Mouse (Mus musculus) neural tube, embryonic 12.5 days (tissue): ENCODE data around the gene C1qtnf9. TPM values are rescaled to one million over a fixed set of nuclear protein-coding genes. Genes with fewer than 3 reads are reported as not detected.

ENCODE experiments used
- ATAC-seq: fragments of 200-750 bp; cut with Nextera tagmentation; 2 replicates; pipeline ENCODE4 v1.8.0; 2017; ENCODE audit warnings: low read depth, mild to moderate bottlenecking, moderate TSS enrichment, moderate library complexity; ENCODE audit not compliant: low FRiP score
- H3K27ac ChIP-seq: fragments of 300-500 bp; sonication (generic); 2 replicates; pipeline ENCODE4 v1.5.1; 2016
- H3K27me3 ChIP-seq: fragments of 300-500 bp; sonication (generic); replicated peaks from 2 replicates; pipeline ENCODE4 v1.6.1; 2016; ENCODE audit warnings: mild to moderate bottlenecking
- H3K36me3 ChIP-seq: fragments of 300-500 bp; sonication (generic); 2 replicates; pipeline ENCODE4 v1.6.1; 2016; ENCODE audit warnings: mild to moderate bottlenecking
- H3K4me1 ChIP-seq: fragments of 300-500 bp; sonication (generic); 2 replicates; pipeline ENCODE4 v1.6.1; 2016
- H3K4me2 ChIP-seq: fragments of 300-500 bp; sonication (generic); replicated peaks from 2 replicates; pipeline ENCODE4 v1.6.1; 2016; ENCODE audit warnings: mild to moderate bottlenecking
- H3K4me3 ChIP-seq: fragments of 300-500 bp; sonication (generic); 2 replicates; pipeline ENCODE4 v1.5.1; 2016
- H3K9ac ChIP-seq: fragments of 300-500 bp; sonication (generic); 2 replicates; pipeline ENCODE4 v1.6.1; 2016; ENCODE audit warnings: mild to moderate bottlenecking
- H3K9me3 ChIP-seq: fragments of 300-500 bp; sonication (generic); 2 replicates; pipeline ENCODE4 v1.6.1; 2016; ENCODE audit warnings: mild to moderate bottlenecking
- WGBS: fragments of 180-500 bp; shearing (Covaris S2); methylation state at CpG from one replicate; pipeline ENCODE4 v1.1.7; 2016; 5-methylcytosine and 5-hydroxymethylcytosine counted together
- polyA plus RNA-seq: library from polyadenylated mRNA; unstranded; fragments of >200 nt; fragmentation: Nextera tagmentation; extraction: Ambion mirVana; gene quantifications from 2 replicates; pipeline ENCODE4 v1.2.1, GENCODE M21; 2016

C1qtnf9 gene
- polyA plus RNA-seq, 1 experiment from 2014 or later = 0.33 TPM

GRCm38 (mm10) chr14:60738434-60738938 lies 29.4 kb upstream of the C1qtnf9 start:
- Histone ChIP-seq H3K4me2 (no peak overlapping the region), H3K9me3 (no peaks in the 10 kb centered on the region), H3K4me3 (no peak overlapping the region), H3K9ac (no peak overlapping the region), H3K27ac (no peak overlapping the region), H3K36me3 (no peaks in the 10 kb centered on the region; the same call in 1 of the 2 replicates), H3K27me3 (no peaks in the 10 kb centered on the region), H3K4me1 (peaks cover 20% of the 10 kb centered on the region)
- WGBS = 68% methylated on average over 10 of the region's 10 CpGs
- ATAC-seq = no peak

- WGBS = 26% methylated on average over 8 of the region's 9 CpGs
- ATAC-seq = no peak
- Histone ChIP-seq H3K36me3 (no peaks in the 10 kb centered on the region; the same call in 1 of the 2 replicates), H3K27ac (no peak overlapping the region), H3K27me3 (no peaks in the 10 kb centered on the region), H3K4me3 (no peak overlapping the region), H3K9ac (no peak overlapping the region), H3K4me1 (peaks cover 20% of the 10 kb centered on the region), H3K4me2 (no peak overlapping the region), H3K9me3 (no peaks in the 10 kb centered on the region)
These were observed 28.8 kb upstream of the C1qtnf9 start for GRCm38 (mm10) chr14:60739155-60739554.

- no peak overlapping the region for H3K4me3 ChIP-seq
- no peak overlapping the region for H3K27ac ChIP-seq
- 81% methylated on average over 12 of the region's 12 CpGs for WGBS
- H3K27me3 ChIP-seq = no peaks in the 10 kb centered on the region
- ATAC-seq = no peak
- no peaks in the 10 kb centered on the region; the same call in 1 of the 2 replicates for H3K36me3 ChIP-seq
- no peaks in the 10 kb centered on the region for H3K9me3 ChIP-seq
- H3K4me1 ChIP-seq = peaks cover 20% of the 10 kb centered on the region
- H3K9ac ChIP-seq = no peak overlapping the region
- no peak overlapping the region for H3K4me2 ChIP-seq
These were observed 28.3 kb upstream of the C1qtnf9 start for GRCm38 (mm10) chr14:60739616-60740015.

GRCm38 (mm10) chr14:60740507-60740906 lies 27.4 kb upstream of the C1qtnf9 start:
- ATAC-seq = no peak
- 82% methylated on average over 5 of the region's 5 CpGs for WGBS
- no peak overlapping the region for H3K4me2 ChIP-seq
- H3K9ac ChIP-seq = no peak overlapping the region
- H3K27ac ChIP-seq = no peak overlapping the region
- H3K36me3 ChIP-seq = peaks cover 4% of the 10 kb centered on the region
- H3K4me3 ChIP-seq = no peak overlapping the region
- no peaks in the 10 kb centered on the region for H3K9me3 ChIP-seq
- H3K27me3 ChIP-seq = no peaks in the 10 kb centered on the region
- peaks cover 14% of the 10 kb centered on the region for H3K4me1 ChIP-seq

- Histone ChIP-seq H3K9me3 (no peaks in the 10 kb centered on the region), H3K27ac (no peak overlapping the region), H3K4me2 (no peak overlapping the region), H3K36me3 (peaks cover 10% of the 10 kb centered on the region), H3K4me1 (peaks cover 14% of the 10 kb centered on the region), H3K4me3 (no peak overlapping the region), H3K9ac (no peak overlapping the region), H3K27me3 (no peaks in the 10 kb centered on the region)
- WGBS = 77% methylated on average over 8 of the region's 8 CpGs
- ATAC-seq = no peak
These were observed 26.9 kb upstream of the C1qtnf9 start for GRCm38 (mm10) chr14:60741033-60741432.

DNA sequence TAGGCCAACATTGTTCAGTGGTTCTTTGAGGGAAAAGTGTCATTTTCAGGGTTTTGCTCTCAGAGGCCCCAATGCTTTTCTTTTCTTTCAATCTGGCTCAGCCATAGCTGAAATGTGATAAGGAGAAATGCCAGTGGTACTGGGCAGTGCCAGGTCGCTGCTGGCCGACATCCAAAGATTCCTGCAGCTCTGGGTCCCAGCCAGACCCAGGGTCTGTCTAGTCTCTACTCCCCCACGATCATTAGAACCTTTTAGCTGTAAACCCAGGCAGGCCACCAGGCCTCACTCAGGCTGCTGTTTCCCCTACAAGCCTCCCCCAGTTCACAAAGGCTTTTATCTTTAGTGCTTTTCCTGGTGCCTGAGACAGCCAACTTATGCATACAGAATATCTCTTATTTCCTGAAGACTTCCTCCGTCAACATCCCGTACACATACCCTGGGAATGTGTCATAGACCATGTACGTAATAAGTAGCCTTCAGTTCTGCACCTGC lies 26.4 kb upstream of the C1qtnf9 start:
- Histone ChIP-seq H3K4me2 (no peak overlapping the region), H3K9ac (no peak overlapping the region), H3K4me1 (peaks cover 9% of the 10 kb centered on the region), H3K9me3 (no peaks in the 10 kb centered on the region), H3K36me3 (peaks cover 15% of the 10 kb centered on the region), H3K4me3 (no peak overlapping the region), H3K27ac (no peak overlapping the region), H3K27me3 (no peaks in the 10 kb centered on the region)
- WGBS = 85% methylated on average over 6 of the region's 6 CpGs
- ATAC-seq = no peak

- H3K4me3 ChIP-seq = no peak overlapping the region
- H3K9ac ChIP-seq = no peak overlapping the region
- no peak for ATAC-seq
- WGBS = 77% methylated on average over 9 of the region's 9 CpGs
- no peaks in the 10 kb centered on the region for H3K27me3 ChIP-seq
- no peaks in the 10 kb centered on the region for H3K9me3 ChIP-seq
- no peaks in the 10 kb centered on the region; the same call in 1 of the 2 replicates for H3K4me1 ChIP-seq
- H3K36me3 ChIP-seq = peaks cover 30% of the 10 kb centered on the region
- H3K4me2 ChIP-seq = no peak overlapping the region
- H3K27ac ChIP-seq = no peak overlapping the region
These were observed 24.3 kb upstream of the C1qtnf9 start for GRCm38 (mm10) chr14:60743681-60744080.

GRCm38 (mm10) chr14:60745201-60745600 lies 22.7 kb upstream of the C1qtnf9 start:
- Histone ChIP-seq H3K4me2 (no peak overlapping the region), H3K9ac (no peak overlapping the region), H3K27me3 (no peaks in the 10 kb centered on the region), H3K36me3 (peaks cover 44% of the 10 kb centered on the region), H3K9me3 (no peaks in the 10 kb centered on the region), H3K27ac (no peak overlapping the region), H3K4me1 (no peaks in the 10 kb centered on the region), H3K4me3 (no peak overlapping the region)
- WGBS = 92% methylated on average over 6 of the region's 6 CpGs
- ATAC-seq = no peak

- no peak overlapping the region for H3K27ac ChIP-seq
- no peak overlapping the region for H3K4me3 ChIP-seq
- WGBS = 94% methylated on average over 10 of the region's 10 CpGs
- no peaks in the 10 kb centered on the region for H3K9me3 ChIP-seq
- no peaks in the 10 kb centered on the region for H3K27me3 ChIP-seq
- ATAC-seq = no peak
- H3K9ac ChIP-seq = no peak overlapping the region
- H3K4me2 ChIP-seq = no peak overlapping the region
- H3K4me1 ChIP-seq = no peaks in the 10 kb centered on the region
- peaks cover 53% of the 10 kb centered on the region for H3K36me3 ChIP-seq
These were observed 21.8 kb upstream of the C1qtnf9 start for GRCm38 (mm10) chr14:60746141-60746540.

DNA sequence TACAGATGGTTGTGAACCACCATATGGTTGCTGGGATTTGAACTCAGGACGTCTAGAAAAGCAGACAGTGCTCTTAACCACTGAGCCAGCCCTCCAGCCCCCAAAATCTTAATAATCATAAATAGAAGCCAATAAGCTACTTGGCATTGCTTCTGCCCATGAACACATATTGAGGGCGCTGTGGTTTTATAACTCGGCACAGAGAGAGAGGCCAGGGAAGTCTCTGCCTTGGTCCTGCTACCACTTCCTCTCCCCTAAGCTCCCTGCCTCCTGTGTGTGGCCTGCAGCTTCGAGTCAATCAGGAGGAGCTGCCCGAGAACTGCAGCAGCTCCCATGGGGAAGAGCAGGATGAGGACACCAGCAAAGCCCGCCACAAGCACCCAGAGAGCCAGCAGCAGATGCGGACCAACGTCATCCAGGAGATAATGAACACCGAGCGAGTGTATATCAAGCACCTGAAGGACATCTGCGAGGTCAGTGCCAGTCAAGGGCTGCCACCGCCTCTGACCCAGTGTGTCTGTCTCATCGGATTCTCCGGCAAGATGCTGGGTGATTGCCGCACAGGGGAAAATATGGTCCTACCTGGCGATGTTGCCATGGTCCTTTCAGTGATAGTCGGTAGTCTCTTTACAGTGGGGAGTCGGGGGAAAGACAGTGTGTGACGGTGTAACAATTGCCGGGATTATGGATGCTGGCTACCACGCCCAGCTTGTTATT lies 20.6 kb upstream of the C1qtnf9 start:
- ATAC-seq = no peak
- Histone ChIP-seq H3K4me1 (no peaks in the 10 kb centered on the region), H3K4me3 (no peak overlapping the region), H3K9me3 (no peaks in the 10 kb centered on the region), H3K4me2 (no peak overlapping the region), H3K27ac (no peak overlapping the region), H3K9ac (no peak overlapping the region), H3K36me3 (peaks cover 61% of the 10 kb centered on the region), H3K27me3 (no peaks in the 10 kb centered on the region)
- WGBS = 93% methylated on average over 21 of the region's 21 CpGs

GRCm38 (mm10) chr14:60749880-60750279 lies 18.1 kb upstream of the C1qtnf9 start:
- ATAC-seq = no peak
- H3K36me3 ChIP-seq = peaks cover 72% of the 10 kb centered on the region
- no peaks in the 10 kb centered on the region for H3K9me3 ChIP-seq
- no peaks in the 10 kb centered on the region for H3K27me3 ChIP-seq
- H3K4me3 ChIP-seq = no peak overlapping the region
- no peak overlapping the region for H3K4me2 ChIP-seq
- no peak overlapping the region for H3K9ac ChIP-seq
- H3K4me1 ChIP-seq = no peaks in the 10 kb centered on the region
- 90% methylated on average over 12 of the region's 12 CpGs for WGBS
- H3K27ac ChIP-seq = no peak overlapping the region

GRCm38 (mm10) chr14:60751581-60751980 lies 16.4 kb upstream of the C1qtnf9 start:
- Histone ChIP-seq H3K27me3 (no peaks in the 10 kb centered on the region), H3K36me3 (peaks cover 70% of the 10 kb centered on the region), H3K4me1 (no peaks in the 10 kb centered on the region), H3K9ac (no peak overlapping the region), H3K9me3 (no peaks in the 10 kb centered on the region), H3K4me2 (no peak overlapping the region), H3K27ac (no peak overlapping the region), H3K4me3 (no peak overlapping the region)
- whole genome bisulfite sequencing = 92% methylated on average over 16 of the region's 16 CpGs
- no peak for ATAC-seq
